Mouse (Mus musculus): ENCODE data around the gene Slamf7.

Slamf7 gene

DNA sequence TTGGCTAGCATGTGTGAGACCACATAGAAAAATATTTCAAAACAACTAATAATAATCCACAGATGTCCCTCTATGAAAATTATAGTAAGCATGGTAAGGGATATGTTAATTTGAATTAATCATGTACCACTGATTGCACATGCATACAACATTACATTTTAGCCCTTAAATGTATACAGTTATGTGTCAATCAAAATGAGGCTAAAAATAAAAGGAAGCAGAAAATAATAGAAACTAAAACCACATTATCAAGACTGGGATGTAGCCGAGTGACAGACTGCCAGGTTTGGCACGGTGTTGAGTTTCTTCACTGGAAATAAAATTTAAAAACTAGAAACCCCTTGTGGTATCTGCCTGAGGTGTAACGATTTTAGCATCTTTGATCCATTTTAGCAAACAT lies 33.2 kb downstream of the Slamf7 start:
- Histone ChIP-seq H3K36me3 (ENCODE audit: control insufficient read depth, insufficient read depth, low read length, poor library complexity, severe bottlenecking) (no peaks in the 10 kb centered on the region), H3K27me3 (ENCODE audit: control insufficient read depth, insufficient read depth, low read length, poor library complexity, severe bottlenecking) (no peaks in the 10 kb centered on the region)

GRCm38 (mm10) chr1:171619001-171619400 lies 33.8 kb downstream of the Slamf7 start:
- H3K27me3 ChIP-seq (ENCODE audit: control insufficient read depth, insufficient read depth, low read length, poor library complexity, severe bottlenecking), result no peaks in the 10 kb centered on the region
- no peaks in the 10 kb centered on the region for H3K36me3 ChIP-seq (ENCODE audit: control insufficient read depth, insufficient read depth, low read length, poor library complexity, severe bottlenecking)
- peak; percentile 90 for DNase-seq (ENCODE audit: low read depth, low spot score)

More for the DNA sequence above, 33.2 kb downstream of the Slamf7 start:
- no peak for DNase-seq (ENCODE audit: low read depth, low spot score)

GRCm38 (mm10) chr1:171616881-171617515 lies 35.8 kb downstream of the Slamf7 start:
- peak; percentile 62 for DNase-seq (ENCODE audit: low read depth, low spot score)
- Histone ChIP-seq H3K36me3 (ENCODE audit: control insufficient read depth, insufficient read depth, low read length, poor library complexity, severe bottlenecking) (no peaks in the 10 kb centered on the region), H3K27me3 (ENCODE audit: control insufficient read depth, insufficient read depth, low read length, poor library complexity, severe bottlenecking) (no peaks in the 10 kb centered on the region)

- Histone ChIP-seq H3K36me3 (ENCODE audit: control insufficient read depth, insufficient read depth, low read length, poor library complexity, severe bottlenecking) (no peaks in the 10 kb centered on the region), H3K27me3 (ENCODE audit: control insufficient read depth, insufficient read depth, low read length, poor library complexity, severe bottlenecking) (no peaks in the 10 kb centered on the region)
- peak; percentile 65 for DNase-seq (ENCODE audit: low read depth, low spot score)
These were observed 38.9 kb downstream of the Slamf7 start for GRCm38 (mm10) chr1:171613962-171614361.

GRCm38 (mm10) chr1:171610781-171611180 lies 42.1 kb downstream of the Slamf7 start:
- H3K27me3 ChIP-seq (ENCODE audit: control insufficient read depth, insufficient read depth, low read length, poor library complexity, severe bottlenecking), result no peaks in the 10 kb centered on the region
- H3K36me3 ChIP-seq (ENCODE audit: control insufficient read depth, insufficient read depth, low read length, poor library complexity, severe bottlenecking), result no peaks in the 10 kb centered on the region
- peak; percentile 72 for DNase-seq (ENCODE audit: low read depth, low spot score)

- Histone ChIP-seq H3K27me3 (ENCODE audit: control insufficient read depth, insufficient read depth, low read length, poor library complexity, severe bottlenecking) (no peaks in the 10 kb centered on the region), H3K36me3 (ENCODE audit: control insufficient read depth, insufficient read depth, low read length, poor library complexity, severe bottlenecking) (no peaks in the 10 kb centered on the region)
- DNase-seq (ENCODE audit: low read depth, low spot score), result peak; percentile 76
These were observed 42.8 kb downstream of the Slamf7 start for GRCm38 (mm10) chr1:171610026-171610425.

- no peaks in the 10 kb centered on the region for H3K27me3 ChIP-seq (ENCODE audit: control insufficient read depth, insufficient read depth, low read length, poor library complexity, severe bottlenecking)
- peak; percentile 87 for DNase-seq (ENCODE audit: low read depth, low spot score)
These were observed 45.7 kb downstream of the Slamf7 start, which contains the start of gene Ly9 for GRCm38 (mm10) chr1:171607176-171607575. Gene Ly9, minus strand, starts transcription at chr1:171607410.

GRCm38 (mm10) chr1:171606656-171607055 lies 46.2 kb downstream of the Slamf7 start:
- DNase-seq (ENCODE audit: low read depth, low spot score), result peak; percentile 38
- no peaks in the 10 kb centered on the region for H3K27me3 ChIP-seq (ENCODE audit: control insufficient read depth, insufficient read depth, low read length, poor library complexity, severe bottlenecking)
- H3K36me3 ChIP-seq (ENCODE audit: control insufficient read depth, insufficient read depth, low read length, poor library complexity, severe bottlenecking), result peaks cover 6% of the 10 kb centered on the region; the same call in 1 of the 2 replicates

More at GRCm38 (mm10) chr1:171607176-171607575, 45.7 kb downstream of the Slamf7 start, which contains the start of gene Ly9:
- peaks cover 6% of the 10 kb centered on the region; the same call in 1 of the 2 replicates for H3K36me3 ChIP-seq (ENCODE audit: control insufficient read depth, insufficient read depth, low read length, poor library complexity, severe bottlenecking)

GRCm38 (mm10) chr1:171604686-171605085 lies 48.1 kb downstream of the Slamf7 start:
- Histone ChIP-seq H3K36me3 (ENCODE audit: control insufficient read depth, insufficient read depth, low read length, poor library complexity, severe bottlenecking) (peaks cover 17% of the 10 kb centered on the region), H3K27me3 (ENCODE audit: control insufficient read depth, insufficient read depth, low read length, poor library complexity, severe bottlenecking) (no peaks in the 10 kb centered on the region)
- no peak for DNase-seq (ENCODE audit: low read depth, low spot score)

DNA sequence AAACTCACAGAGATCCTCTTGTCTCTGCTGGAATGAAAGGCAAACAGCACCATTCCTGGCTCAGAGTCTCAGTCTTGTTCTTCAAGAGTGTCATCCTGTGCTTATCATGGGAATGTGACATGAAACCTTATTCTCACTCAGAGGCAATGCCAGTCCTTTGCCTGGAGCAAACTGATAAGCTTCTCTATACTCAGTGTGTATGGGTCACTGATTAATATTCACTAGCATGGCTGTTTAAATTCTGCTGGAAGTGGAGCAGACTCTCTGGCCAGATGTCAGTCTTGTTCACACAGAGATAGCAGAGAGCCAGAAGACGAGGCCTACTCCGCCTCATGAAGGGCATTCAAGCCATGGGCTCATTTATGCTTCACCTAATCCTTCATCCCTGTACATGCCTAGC lies 68.3 kb downstream of the Slamf7 start:
- peaks cover 9% of the 10 kb centered on the region for H3K36me3 ChIP-seq (ENCODE audit: control insufficient read depth, insufficient read depth, low read length, poor library complexity, severe bottlenecking)
- DNase-seq (ENCODE audit: low read depth, low spot score), result no peak
- H3K27me3 ChIP-seq (ENCODE audit: control insufficient read depth, insufficient read depth, low read length, poor library complexity, severe bottlenecking), result no peaks in the 10 kb centered on the region
